Mouse (Mus musculus) bone marrow macrophage, adult 2 months (primary cell): ENCODE results near the gene Gcsh.

Experiments used
- CTCF ChIP-seq: IDR thresholded peaks from 2 replicates; pipeline ENCODE4 v1.5.1; 2012; ENCODE audit warnings: low read depth, mild to moderate bottlenecking, low read length, moderate library complexity
- POLR2A ChIP-seq: IDR thresholded peaks from 2 replicates; pipeline ENCODE4 v1.6.1; 2012; ENCODE audit warnings: mild to moderate bottlenecking, low read depth, low read length, borderline replicate concordance

DNA sequence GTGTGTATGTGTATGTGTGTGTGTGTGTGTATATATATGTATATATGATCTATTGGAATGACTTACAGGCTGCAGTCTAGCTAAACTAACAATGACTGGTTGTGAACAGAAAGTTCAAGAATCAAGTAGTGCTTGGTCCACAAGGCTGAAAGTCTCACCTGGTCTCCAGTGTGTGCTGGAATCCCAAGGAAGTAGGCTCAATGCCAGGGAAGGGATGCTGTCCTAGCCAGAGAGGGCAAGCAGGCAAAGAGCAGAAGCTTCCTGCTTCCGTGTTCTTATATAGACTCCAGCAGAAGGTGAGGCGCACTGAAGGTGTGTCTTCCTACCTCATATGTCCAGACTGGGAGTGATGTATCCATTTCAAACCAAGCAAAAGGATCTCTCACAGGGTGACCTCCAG, 41.6 kb downstream of the Gcsh start:
- TF ChIP-seq POLR2A (no peak), CTCF (no peak)
